Mouse (Mus musculus) heart, embryonic 14.5 days (tissue): Measurements from ENCODE around the gene Ston1. TPM values are rescaled to one million over a fixed set of nuclear protein-coding genes. Genes with fewer than 3 reads are reported as not detected.

ENCODE experiments used
- ATAC-seq: fragments of 200-750 bp; cut with Nextera tagmentation; 2 replicates; pipeline ENCODE4 v1.8.0; 2017; ENCODE audit warnings: low read depth, moderate TSS enrichment; ENCODE audit not compliant: insufficient number of reproducible peaks, insufficient read depth, low FRiP score
- H3K27ac ChIP-seq, 2 experiments: fragments of 200-500 bp in 1 of 2; fragments of 300-500 bp in 1 of 2; sonication (generic) in 1 of 2; replicated peaks in 1 of 2; 2 replicates each; pipeline ENCODE4 v1.5.1; 2012 to 2014; ENCODE audit warnings: low read depth in 2 of 2, low read length in 2 of 2, control low read depth in 1 of 2, mild to moderate bottlenecking in 1 of 2, mixed read lengths in 1 of 2; ENCODE audit not compliant: control insufficient read depth in 1 of 2, insufficient read depth in 1 of 2
- H3K27me3 ChIP-seq: fragments of 300-500 bp; sonication (generic); 2 replicates; pipeline ENCODE4 v1.6.1; 2014; ENCODE audit warnings: mild to moderate bottlenecking, low read length, control low read depth; ENCODE audit not compliant: control insufficient read depth, insufficient read depth
- H3K36me3 ChIP-seq: fragments of 300-500 bp; sonication (generic); 2 replicates; pipeline ENCODE4 v1.6.1; 2014; ENCODE audit warnings: mild to moderate bottlenecking, control low read depth, low read length, mixed read lengths; ENCODE audit not compliant: control insufficient read depth, insufficient read depth
- H3K4me1 ChIP-seq, 2 experiments: fragments of 200-500 bp in 1 of 2; fragments of 300-500 bp in 1 of 2; sonication (generic) in 1 of 2; 2 replicates each; pipeline ENCODE4 v1.6.1; 2012 to 2014; ENCODE audit warnings: low read length in 2 of 2, control low read depth in 1 of 2, mixed read lengths in 1 of 2; ENCODE audit not compliant: control insufficient read depth in 2 of 2, insufficient read depth in 2 of 2
- H3K4me2 ChIP-seq: fragments of 300-500 bp; sonication (generic); 2 replicates; pipeline ENCODE4 v1.6.1; 2014; ENCODE audit warnings: mild to moderate bottlenecking, low read length
- H3K4me3 ChIP-seq, 2 experiments: fragments of 200-500 bp in 1 of 2; fragments of 300-500 bp in 1 of 2; sonication (generic) in 1 of 2; 2 replicates each; pipeline ENCODE4 v1.5.1; 2012 to 2014; ENCODE audit warnings: low read length in 2 of 2, mild to moderate bottlenecking in 2 of 2, control low read depth in 1 of 2, low read depth in 1 of 2, moderate library complexity in 1 of 2; ENCODE audit not compliant: control insufficient read depth in 1 of 2, insufficient read depth in 1 of 2
- H3K9ac ChIP-seq: fragments of 300-500 bp; sonication (generic); 2 replicates; pipeline ENCODE4 v1.6.1; 2014; ENCODE audit warnings: mild to moderate bottlenecking, low read length
- H3K9me3 ChIP-seq: fragments of 300-500 bp; sonication (generic); 2 replicates; pipeline ENCODE4 v1.6.1; 2016; ENCODE audit warnings: low read length, control low read depth; ENCODE audit not compliant: control insufficient read depth
- WGBS: fragments of 180-500 bp; shearing (Covaris S2); extraction: QIAGEN DNeasy Blood & Tissue Kit; methylation state at CpG from one replicate; pipeline ENCODE4 v1.1.7; 2014; 5-methylcytosine and 5-hydroxymethylcytosine counted together
- polyA plus RNA-seq: library from polyadenylated mRNA; unstranded; fragments of >200 nt; fragmentation: Nextera tagmentation; extraction: Ambion mirVana; gene quantifications from 2 replicates; pipeline ENCODE4 v1.2.1, GENCODE M21; 2014

Gene Ston1
- polyA plus RNA-seq, 1 experiment from 2014 or later = 10.2 TPM

GRCm38 (mm10) chr17:88614733-88615132 is 17.2 kb downstream of the Ston1 start:
- Histone ChIP-seq H3K4me2 (no peak overlapping the region), H3K4me3 (no peak overlapping the region), H3K27ac (peak overlapping the region in 1 of 2 experiments; percentile 37; a peak in 1 of 4 replicates), H3K4me1 (peaks cover 13 to 16% of the 10 kb centered on the region in 2 experiments), H3K9me3 (no peaks in the 10 kb centered on the region), H3K36me3 (no peaks in the 10 kb centered on the region), H3K9ac (no peak overlapping the region), H3K27me3 (no peaks in the 10 kb centered on the region)
- no peak for ATAC-seq
- WGBS = 100% methylated on average over 1 of the region's 1 CpGs

DNA sequence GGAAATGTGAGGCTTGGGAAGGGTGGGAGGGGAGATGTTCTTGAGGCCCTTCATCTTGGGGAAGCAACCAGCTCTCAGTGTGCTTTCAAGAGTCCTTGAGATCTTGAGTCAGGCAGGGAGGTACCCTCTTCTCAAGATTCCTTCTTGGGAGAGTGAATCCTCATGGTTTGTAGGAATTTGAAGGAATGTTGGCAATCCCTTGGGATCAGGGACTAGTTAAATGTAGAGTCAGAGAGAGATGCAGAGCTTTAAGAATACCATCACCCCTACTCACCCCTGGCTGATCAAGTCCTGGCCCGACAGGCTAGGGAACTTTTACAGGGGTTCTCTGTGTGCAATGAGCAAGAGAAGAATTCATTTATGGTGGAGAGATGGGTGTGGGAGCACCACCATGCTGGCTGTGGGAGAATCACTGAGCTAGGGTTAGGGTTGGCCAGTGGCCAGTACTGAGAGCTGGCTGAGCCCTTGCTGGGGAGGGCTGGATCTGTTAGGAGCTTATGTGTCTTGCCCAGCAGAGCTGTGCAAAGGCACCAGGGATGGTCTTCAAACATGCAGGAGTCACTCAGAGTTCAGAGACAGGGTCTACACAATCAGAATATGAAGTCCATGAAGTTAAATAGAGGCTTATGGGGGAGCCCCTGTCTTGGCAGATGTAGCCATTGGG is 18.1 kb downstream of the Ston1 start:
- no peaks in the 10 kb centered on the region for H3K27me3 ChIP-seq
- no peak overlapping the region for H3K4me2 ChIP-seq
- no peak for ATAC-seq
- H3K9me3 ChIP-seq = no peaks in the 10 kb centered on the region
- H3K4me3 ChIP-seq = no peak overlapping the region
- no peaks in the 10 kb centered on the region for H3K36me3 ChIP-seq
- no peak overlapping the region for H3K27ac ChIP-seq
- peaks cover 13 to 16% of the 10 kb centered on the region in 2 experiments for H3K4me1 ChIP-seq
- WGBS = 92% methylated on average over 1 of the region's 1 CpGs
- H3K9ac ChIP-seq = no peak overlapping the region

- Histone ChIP-seq H3K27me3 (no peaks in the 10 kb centered on the region), H3K9me3 (no peaks in the 10 kb centered on the region), H3K4me3 (no peak overlapping the region), H3K36me3 (0 out of 2 replicates have a peak, but pooled peaks cover 11% of the 10 kb centered on the region), H3K4me2 (no peak overlapping the region), H3K4me1 (peaks cover 8% of the 10 kb centered on the region in 2 experiments), H3K27ac (no peak overlapping the region), H3K9ac (no peak overlapping the region)
- ATAC-seq = no peak
- 67% methylated on average over 4 of the region's 4 CpGs for WGBS
Measured at GRCm38 (mm10) chr17:88620935-88621334, 23.5 kb downstream of the Ston1 start.

- Histone ChIP-seq H3K9ac (no peak overlapping the region), H3K27me3 (no peaks in the 10 kb centered on the region), H3K27ac (no peak overlapping the region), H3K36me3 (0 out of 2 replicates have a peak, but pooled peaks cover 11% of the 10 kb centered on the region), H3K9me3 (no peaks in the 10 kb centered on the region), H3K4me2 (no peak overlapping the region), H3K4me1 (peaks cover 12 to 13% of the 10 kb centered on the region in 2 experiments), H3K4me3 (no peak overlapping the region)
- 59% methylated on average over 3 of the region's 3 CpGs for WGBS
- no peak for ATAC-seq
Measured at GRCm38 (mm10) chr17:88621374-88621773, 23.9 kb downstream of the Ston1 start.

- no peak for ATAC-seq
- Histone ChIP-seq H3K9me3 (no peaks in the 10 kb centered on the region), H3K27me3 (no peaks in the 10 kb centered on the region), H3K27ac (no peak overlapping the region), H3K4me2 (no peak overlapping the region), H3K4me1 (peaks cover 21% of the 10 kb centered on the region in 2 experiments), H3K36me3 (0 out of 2 replicates have a peak, but pooled peaks cover 11% of the 10 kb centered on the region), H3K9ac (no peak overlapping the region), H3K4me3 (no peak overlapping the region)
- WGBS = 88% methylated on average over 1 of the region's 1 CpGs
Measured at GRCm38 (mm10) chr17:88622711-88623110, 25.2 kb downstream of the Ston1 start.

DNA sequence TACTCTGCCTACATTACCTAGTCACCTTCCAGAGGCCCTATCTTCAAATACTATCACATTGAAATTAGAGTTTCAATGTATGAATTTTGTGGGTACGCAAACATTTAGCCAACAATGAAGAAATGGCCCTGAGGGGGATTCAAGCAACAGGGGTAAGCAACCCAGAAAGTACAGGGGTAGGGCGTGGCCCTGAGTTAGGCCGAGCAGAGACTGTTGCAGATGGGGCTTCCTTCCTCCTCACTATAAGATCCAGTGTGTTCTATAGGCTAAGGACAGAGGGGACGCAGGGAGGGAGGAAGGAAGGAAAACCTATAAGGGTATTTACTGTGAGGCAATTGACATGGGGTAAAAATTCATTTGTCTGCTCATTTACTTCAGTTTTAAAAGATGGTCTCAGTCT is 26.9 kb downstream of the Ston1 start:
- Histone ChIP-seq H3K9ac (no peak overlapping the region), H3K9me3 (no peaks in the 10 kb centered on the region), H3K4me3 (no peak overlapping the region), H3K4me2 (no peak overlapping the region), H3K36me3 (0 out of 2 replicates have a peak, but pooled peaks cover 11% of the 10 kb centered on the region), H3K27me3 (no peaks in the 10 kb centered on the region), H3K27ac (no peak overlapping the region), H3K4me1 (peaks cover 27 to 37% of the 10 kb centered on the region in 2 experiments)
- 82% methylated on average over 4 of the region's 4 CpGs for WGBS
- no peak for ATAC-seq

- no peak overlapping the region for H3K9ac ChIP-seq
- H3K4me3 ChIP-seq = no peak overlapping the region
- peaks cover 35 to 47% of the 10 kb centered on the region in 2 experiments for H3K4me1 ChIP-seq
- no peaks in the 10 kb centered on the region for H3K9me3 ChIP-seq
- H3K27me3 ChIP-seq = no peaks in the 10 kb centered on the region
- H3K4me2 ChIP-seq = no peak overlapping the region
- WGBS = 78% methylated on average over 13 of the region's 13 CpGs
- no peak for ATAC-seq
- H3K27ac ChIP-seq = peak overlapping the region; percentile 81 to 94
- 0 out of 2 replicates have a peak, but pooled peaks cover 11% of the 10 kb centered on the region for H3K36me3 ChIP-seq
Measured at GRCm38 (mm10) chr17:88625350-88625749, 27.9 kb downstream of the Ston1 start.
